Mouse (Mus musculus) macrophage (primary cell): ENCODE data around the gene Olfr410. TPM values are rescaled to one million over a fixed set of nuclear protein-coding genes. Genes with fewer than 3 reads are reported as not detected.

Experiments used
- H3K27ac ChIP-seq: fragments of 350-480 bp; formaldehyde crosslinking; 2 replicates; pipeline ENCODE4 v1.9.0; 2021
- H3K36me3 ChIP-seq: fragments of 350-480 bp; formaldehyde crosslinking; 2 replicates; pipeline ENCODE4 v1.9.0; 2021; ENCODE audit errors: inconsistent target
- H3K4me3 ChIP-seq: fragments of 350-480 bp; formaldehyde crosslinking; 2 replicates; pipeline ENCODE4 v1.9.0; 2021; ENCODE audit errors: inconsistent target
- H3K79me2 ChIP-seq: fragments of 350-480 bp; formaldehyde crosslinking; 2 replicates; pipeline ENCODE4 v1.9.0; 2021; ENCODE audit errors: inconsistent target
- WGBS: methylation state at CpG from one replicate; pipeline ENCODE4 v1.1.7; 2026; ENCODE audit warnings: inconsistent platforms; ENCODE audit not compliant: missing documents; 5-methylcytosine and 5-hydroxymethylcytosine counted together
- polyA plus RNA-seq: library from polyadenylated mRNA; stranded (reverse); fragments of 250-400 nt; gene quantifications from 3 replicates; pipeline ENCODE4 v1.2.4, GENCODE M21; 2018; ENCODE audit warnings: inconsistent platforms
- total RNA-seq, 78 experiments: library from RNA; depleted of rRNA; stranded (reverse); fragments of 250-400 nt; gene quantifications; 1 replicate in 9 of 78; 2 replicates in 24 of 78; 3 replicates in 43 of 78; 4 replicates in 2 of 78; pipeline ENCODE4 v1.2.4; 2018; ENCODE audit warnings: inconsistent platforms in 56 of 78

Olfr410 gene
- not detected for total RNA-seq (2018; cell fraction: chromatin; rRNA removed)
- total RNA-seq (2018; cell fraction: cytosol; rRNA removed) = not detected
- not detected for total RNA-seq (2018; cell fraction: nucleus; rRNA removed)
- not detected in 3 replicates for polyA plus RNA-seq

- WGBS = 81% methylated on average over 6 of the region's 6 CpGs
- Histone ChIP-seq H3K4me3 (no peak within 1 kb of the TSS), H3K79me2 (no peaks in the 10 kb centered on the region), H3K27ac (no peak within 1 kb of the TSS), H3K36me3 (no peaks in the 10 kb centered on the region)
Measured at GRCm38 (mm10) chr11:74337931-74338330, at the start of gene Olfr410. TSS of gene Olfr410 (minus strand) at chr11:74338031.

DNA sequence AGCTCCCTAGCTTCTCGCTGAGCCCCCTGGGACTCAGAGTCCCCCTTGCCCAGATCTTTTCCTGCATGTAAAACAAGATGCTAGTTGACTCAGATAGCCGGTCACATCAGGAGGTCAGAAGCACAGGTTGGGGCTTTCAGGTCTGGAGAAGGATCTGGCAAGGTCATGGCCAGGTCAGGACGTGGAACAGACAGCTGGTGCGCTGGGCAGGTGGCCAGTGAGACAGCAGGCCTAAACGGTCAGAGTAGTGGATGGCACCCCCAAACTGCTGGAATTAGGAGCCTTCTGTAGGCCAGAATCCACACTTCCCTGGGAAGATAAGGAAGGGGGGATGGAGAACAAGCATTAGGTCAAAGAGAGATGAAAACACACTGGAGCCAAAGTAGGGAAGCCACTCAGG, 49.4 kb upstream of the Olfr410 start:
- Histone ChIP-seq H3K27ac (no peak overlapping the region), H3K79me2 (no peaks in the 10 kb centered on the region), H3K36me3 (no peaks in the 10 kb centered on the region), H3K4me3 (no peak overlapping the region)
- WGBS = 90% methylated on average over 5 of the region's 5 CpGs

GRCm38 (mm10) chr11:74385674-74386073, 47.8 kb upstream of the Olfr410 start:
- Histone ChIP-seq H3K4me3 (no peak overlapping the region), H3K27ac (no peak overlapping the region), H3K79me2 (no peaks in the 10 kb centered on the region), H3K36me3 (no peaks in the 10 kb centered on the region)
- 99% methylated on average over 9 of the region's 9 CpGs for WGBS

- no peaks in the 10 kb centered on the region for H3K36me3 ChIP-seq
- no peak overlapping the region for H3K27ac ChIP-seq
- WGBS = 63% methylated on average over 4 of the region's 4 CpGs
- no peak overlapping the region for H3K4me3 ChIP-seq
- H3K79me2 ChIP-seq = no peaks in the 10 kb centered on the region
Measured at GRCm38 (mm10) chr11:74379166-74379873, 41.5 kb upstream of the Olfr410 start.

DNA sequence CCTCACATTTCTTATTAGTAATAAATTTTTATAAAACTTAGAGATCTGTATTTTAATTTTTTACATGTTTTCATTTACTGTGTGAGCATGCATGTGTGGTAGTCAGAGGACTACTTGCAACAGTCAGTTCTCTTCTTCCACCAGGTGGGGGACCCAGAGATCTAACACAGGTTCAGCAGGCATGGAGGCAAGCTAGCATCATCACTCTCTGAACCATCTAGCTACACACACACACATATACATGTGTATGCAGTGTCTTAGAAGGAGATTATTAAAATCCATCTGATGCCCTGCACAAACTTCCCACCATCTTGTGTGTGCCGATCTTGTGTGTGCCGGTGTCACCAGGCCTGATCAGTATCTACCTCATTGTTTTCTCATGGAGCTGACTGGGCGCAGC, 39.0 kb upstream of the Olfr410 start:
- WGBS = 82% methylated on average over 3 of the region's 3 CpGs
- Histone ChIP-seq H3K4me3 (no peak overlapping the region), H3K36me3 (no peaks in the 10 kb centered on the region), H3K27ac (no peak overlapping the region), H3K79me2 (no peaks in the 10 kb centered on the region)

DNA sequence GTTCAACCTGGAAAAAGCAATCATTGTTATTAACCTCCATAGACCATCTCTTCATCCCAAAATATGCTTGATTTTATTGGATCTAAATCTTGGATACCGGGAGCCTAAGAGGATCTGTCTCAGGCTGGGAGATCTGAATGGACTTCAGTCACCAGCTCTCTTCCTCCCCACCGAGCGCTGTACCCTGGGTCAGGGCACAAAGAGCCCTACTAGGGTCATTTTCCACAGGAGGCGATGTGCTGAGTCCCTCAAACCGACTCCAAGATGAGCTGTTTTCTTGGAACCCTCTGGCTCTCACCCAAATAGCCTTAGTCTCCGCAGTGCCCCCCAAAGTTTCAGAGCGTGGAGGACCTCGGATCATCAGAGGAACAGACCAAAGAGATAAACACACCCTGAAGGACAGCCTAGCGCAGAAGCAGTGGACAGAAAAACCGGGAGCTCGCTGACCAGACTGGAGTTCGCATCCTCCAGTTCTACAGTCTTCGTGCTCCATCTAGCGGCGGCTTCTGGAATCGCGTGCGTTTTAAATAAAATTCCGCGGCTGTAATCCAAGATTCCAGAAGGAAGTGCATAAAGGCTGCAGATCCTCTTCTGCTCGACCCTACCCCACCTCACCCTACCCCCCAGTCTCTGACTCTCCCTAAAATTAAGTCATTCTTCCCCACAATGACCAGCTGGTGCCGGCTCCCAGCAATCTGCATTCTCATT, 33.7 kb upstream of the Olfr410 start:
- H3K79me2 ChIP-seq = no peaks in the 10 kb centered on the region
- no peak overlapping the region for H3K27ac ChIP-seq
- WGBS = 12% methylated on average over 22 of the region's 22 CpGs
- H3K36me3 ChIP-seq = no peaks in the 10 kb centered on the region
- no peak overlapping the region for H3K4me3 ChIP-seq

DNA sequence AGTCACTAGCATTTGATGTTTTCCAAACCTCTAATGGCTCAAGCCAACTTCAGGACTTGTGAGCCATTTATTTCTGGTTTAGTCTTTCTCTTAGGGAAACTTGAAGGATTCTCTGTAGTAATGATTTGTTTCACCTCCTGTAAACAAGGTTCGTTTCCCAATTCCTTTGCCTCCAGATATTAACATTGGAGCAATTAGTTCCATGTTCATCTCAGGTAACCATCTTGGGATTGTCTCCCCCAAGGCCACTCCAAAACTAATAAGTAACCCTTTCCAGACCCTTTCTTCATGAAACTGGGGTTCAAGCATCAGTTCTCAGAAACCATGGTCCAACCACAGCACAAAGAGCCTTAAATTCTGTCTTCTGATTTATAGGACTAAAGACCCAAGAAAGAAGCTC, 23.9 kb upstream of the Olfr410 start, which contains the start of gene Olfr412:
TSS of gene Olfr412 (plus strand) at position 301 of the 400 bp plus-strand sequence.
- no peaks in the 10 kb centered on the region for H3K36me3 ChIP-seq
- H3K4me3 ChIP-seq = no peak within 1 kb of the TSS
- WGBS = 80% methylated on average over 1 of the region's 1 CpGs
- H3K79me2 ChIP-seq = no peaks in the 10 kb centered on the region
- H3K27ac ChIP-seq = no peak within 1 kb of the TSS

GRCm38 (mm10) chr11:74352550-74352949, 14.7 kb upstream of the Olfr410 start, which contains the start of gene Olfr411:
TSS of gene Olfr411 (minus strand) at chr11:74352650.
- no peak within 1 kb of the TSS for H3K27ac ChIP-seq
- no peaks in the 10 kb centered on the region for H3K79me2 ChIP-seq
- no peak within 1 kb of the TSS for H3K4me3 ChIP-seq
- no peaks in the 10 kb centered on the region for H3K36me3 ChIP-seq
- WGBS = 90% methylated on average over 3 of the region's 3 CpGs

- Histone ChIP-seq H3K79me2 (no peaks in the 10 kb centered on the region), H3K27ac (no peak overlapping the region), H3K4me3 (no peak overlapping the region), H3K36me3 (no peaks in the 10 kb centered on the region)
Measured at GRCm38 (mm10) chr11:74328781-74329180, 9.1 kb downstream of the Olfr410 start.

DNA sequence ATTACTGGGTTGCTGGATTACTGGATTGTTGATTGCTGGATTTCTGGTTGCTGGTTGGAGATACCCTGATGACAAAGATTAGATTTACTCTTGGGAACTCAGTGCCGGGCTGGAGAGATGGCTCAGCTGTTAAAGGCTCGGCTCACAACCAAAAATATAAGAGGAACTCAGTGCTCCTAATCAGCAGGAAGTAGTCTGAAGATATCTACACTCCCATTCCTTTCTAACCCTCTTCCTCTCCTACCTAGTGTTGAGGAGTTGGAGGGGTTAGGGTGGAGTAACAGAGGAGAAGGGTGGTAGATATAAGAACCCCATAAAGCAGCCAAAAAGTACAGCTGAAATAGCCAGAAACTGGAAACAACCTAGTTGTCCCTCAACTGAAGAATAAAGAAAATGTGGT, 11.8 kb downstream of the Olfr410 start:
- H3K4me3 ChIP-seq = no peak overlapping the region
- WGBS = 51% methylated on average over 2 of the region's 2 CpGs

DNA sequence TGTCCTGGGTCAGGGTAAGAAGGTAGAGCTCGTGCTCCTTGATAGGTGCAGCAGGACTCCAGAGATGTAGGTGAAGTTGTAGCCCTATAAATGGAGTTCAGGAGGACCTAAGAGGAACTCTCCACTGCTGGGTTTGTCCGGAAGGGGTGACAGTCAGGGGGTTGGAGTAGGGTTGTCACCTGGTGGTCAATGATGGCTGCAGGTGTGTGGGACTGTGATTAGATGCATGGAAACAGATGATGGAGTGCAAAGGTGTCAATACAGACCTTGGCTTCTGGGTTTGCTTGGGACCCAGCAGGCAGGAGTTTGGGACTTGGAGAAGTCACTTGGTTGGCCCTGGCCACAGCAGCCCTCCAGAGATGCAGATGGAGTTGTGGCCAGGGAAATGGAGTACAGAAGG, 50.6 kb downstream of the Olfr410 start:
- Histone ChIP-seq H3K36me3 (no peaks in the 10 kb centered on the region), H3K27ac (no peak overlapping the region), H3K4me3 (no peak overlapping the region), H3K79me2 (no peaks in the 10 kb centered on the region)
- 87% methylated on average over 2 of the region's 2 CpGs for WGBS

More for the DNA sequence above, 11.8 kb downstream of the Olfr410 start:
- H3K79me2 ChIP-seq = no peaks in the 10 kb centered on the region
- no peaks in the 10 kb centered on the region for H3K36me3 ChIP-seq
- H3K27ac ChIP-seq = no peak overlapping the region

DNA sequence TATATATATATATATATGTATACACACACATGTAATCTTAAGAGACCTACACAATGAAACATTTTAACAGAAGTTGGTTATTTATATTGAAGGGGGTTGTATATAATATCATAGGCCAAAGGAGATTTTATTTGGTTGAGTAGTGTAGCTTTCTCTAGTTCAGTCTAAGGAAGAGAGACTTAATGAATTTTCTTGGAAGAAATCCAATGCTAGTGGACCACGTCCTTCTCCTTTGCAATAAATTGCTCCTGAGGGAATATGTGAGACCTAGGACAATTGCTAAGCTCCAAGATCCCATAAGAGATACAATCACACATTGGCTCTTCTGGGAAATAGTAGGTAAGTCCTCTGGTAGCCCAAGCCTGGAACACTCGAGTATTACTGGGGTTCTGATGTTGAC, 54.4 kb downstream of the Olfr410 start, which contains the start of gene Olfr59:
TSS of gene Olfr59 (plus strand) at position 301 of the 400 bp plus-strand sequence.
- H3K36me3 ChIP-seq = no peaks in the 10 kb centered on the region
- H3K4me3 ChIP-seq = no peak within 1 kb of the TSS
- no peak within 1 kb of the TSS for H3K27ac ChIP-seq
- 78% methylated on average over 2 of the region's 2 CpGs for WGBS
- no peaks in the 10 kb centered on the region for H3K79me2 ChIP-seq
